Mouse (Mus musculus): ENCODE data around the gene Cdh4. TPM values are rescaled to one million over a fixed set of nuclear protein-coding genes. Genes with fewer than 3 reads are reported as not detected.

Gene Cdh4
- total RNA-seq, 2 experiments from 2014 or later = 20.7 to 20.9 TPM

- DNase-seq (ENCODE audit: low spot score in 2 of 2) = no peak
Observed at GRCm38 (mm10) chr2:179779266-179779665, 337.0 kb downstream of the Cdh4 start.

- no peak for DNase-seq (ENCODE audit: low spot score in 2 of 2)
Observed at GRCm38 (mm10) chr2:179780961-179781360, 338.7 kb downstream of the Cdh4 start.

- peak in 1 of 2 experiments; percentile 23 for DNase-seq (ENCODE audit: low spot score in 2 of 2)
Observed at GRCm38 (mm10) chr2:179787256-179787655, 345.0 kb downstream of the Cdh4 start.

- no peak for DNase-seq (ENCODE audit: low spot score in 2 of 2)
Observed at GRCm38 (mm10) chr2:179787797-179788196, 345.6 kb downstream of the Cdh4 start.

GRCm38 (mm10) chr2:179790684-179791083 lies 348.5 kb downstream of the Cdh4 start:
- no peak for DNase-seq (ENCODE audit: low spot score in 2 of 2)

- DNase-seq (ENCODE audit: low spot score in 2 of 2) = no peak
Observed at GRCm38 (mm10) chr2:179792426-179793133, 350.3 kb downstream of the Cdh4 start.

DNA sequence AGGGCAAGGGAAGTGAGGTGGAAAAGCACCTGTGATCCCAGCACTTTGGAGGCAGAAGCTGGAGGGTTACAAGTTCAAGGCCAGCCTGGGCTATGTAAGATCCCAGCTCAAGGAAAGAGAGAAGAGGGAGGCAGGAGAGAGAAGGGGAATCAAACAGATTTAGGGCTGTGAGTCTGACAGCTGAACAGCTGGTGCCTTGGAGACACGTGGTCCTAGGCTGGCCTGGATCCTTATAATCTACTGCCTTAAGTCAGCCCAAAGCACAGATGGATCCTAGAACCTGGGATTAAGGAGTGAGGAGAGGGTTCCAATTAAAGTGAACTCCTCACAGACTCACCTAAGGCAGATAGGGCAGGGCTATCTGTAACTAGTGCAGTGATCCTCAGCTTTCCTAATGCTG lies 352.1 kb downstream of the Cdh4 start:
- no peak for DNase-seq (ENCODE audit: low spot score in 2 of 2)

DNA sequence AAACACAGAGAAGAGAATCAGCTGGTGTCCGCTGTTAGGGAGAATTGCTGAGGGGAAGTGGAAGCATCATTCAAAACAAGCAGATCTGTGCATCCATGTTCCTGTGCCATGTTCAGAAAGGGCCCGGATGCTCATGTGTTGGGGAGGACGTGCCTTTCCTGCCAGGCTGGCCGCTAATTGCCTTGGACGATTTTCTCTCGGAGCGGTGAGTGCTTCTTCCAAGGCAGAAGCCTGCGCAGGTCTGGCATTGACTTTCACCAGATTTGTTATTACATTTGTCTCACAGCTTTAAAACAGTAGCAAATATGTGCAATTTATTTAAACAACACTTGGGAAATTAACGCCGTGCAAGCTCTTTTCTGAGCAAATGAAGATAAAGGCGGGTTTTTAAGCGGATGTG lies 353.2 kb downstream of the Cdh4 start:
- no peak for DNase-seq (ENCODE audit: low spot score in 2 of 2)

DNA sequence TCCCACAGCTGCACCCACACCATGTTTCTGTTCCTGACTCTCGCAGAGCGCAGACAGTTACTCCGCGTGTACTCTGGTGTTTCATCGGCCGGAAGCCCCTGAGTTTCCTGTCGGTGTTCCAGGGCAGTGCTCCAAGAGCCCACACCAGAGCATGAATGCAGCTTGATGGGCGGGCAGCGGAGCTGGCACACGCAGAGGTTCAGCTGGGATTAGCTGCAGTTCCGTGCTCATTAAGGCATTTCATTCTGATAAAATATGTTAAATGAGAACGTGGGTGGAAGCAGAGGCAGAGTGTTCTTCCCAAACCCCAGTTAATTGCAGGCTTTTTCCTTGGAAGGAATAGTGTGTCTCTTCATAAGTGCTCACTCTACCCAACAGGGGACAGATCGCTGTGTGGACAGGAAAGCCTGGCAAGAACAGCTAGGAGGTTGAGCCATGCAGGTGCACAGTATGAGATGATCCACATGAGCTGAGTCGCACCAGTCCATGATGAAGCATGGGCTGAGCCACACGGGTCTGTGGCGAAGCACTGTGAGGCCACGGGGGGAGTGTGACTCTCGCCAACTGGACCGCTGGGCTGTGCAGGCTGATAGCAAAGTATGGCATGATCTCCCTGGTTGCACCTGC lies 357.8 kb downstream of the Cdh4 start:
- DNase-seq (ENCODE audit: low spot score in 2 of 2) = peak; percentile 67 to 84

GRCm38 (mm10) chr2:179801042-179801441 lies 358.8 kb downstream of the Cdh4 start:
- DNase-seq (ENCODE audit: low spot score in 2 of 2) = no peak

DNA sequence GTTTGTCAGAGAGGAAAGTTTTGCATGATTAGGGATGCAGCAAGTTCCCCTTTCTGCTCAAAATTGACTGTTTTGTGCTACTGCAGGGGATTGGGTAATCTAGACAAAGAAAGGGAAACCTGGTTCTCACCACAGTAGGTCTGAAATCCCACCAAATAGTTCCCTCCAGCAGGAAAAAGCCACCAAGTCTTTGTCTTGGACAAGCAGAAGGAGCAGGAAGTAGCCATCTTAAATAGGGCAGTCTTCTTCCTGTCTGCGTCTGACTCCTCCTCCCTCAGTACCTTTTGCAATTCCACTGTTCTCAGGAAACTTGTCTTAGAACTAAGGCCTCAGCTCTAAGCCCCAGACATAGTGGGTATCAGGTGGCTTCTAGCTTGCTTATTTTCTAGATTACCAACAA lies 360.2 kb downstream of the Cdh4 start:
- no peak for DNase-seq (ENCODE audit: low spot score in 2 of 2)

DNA sequence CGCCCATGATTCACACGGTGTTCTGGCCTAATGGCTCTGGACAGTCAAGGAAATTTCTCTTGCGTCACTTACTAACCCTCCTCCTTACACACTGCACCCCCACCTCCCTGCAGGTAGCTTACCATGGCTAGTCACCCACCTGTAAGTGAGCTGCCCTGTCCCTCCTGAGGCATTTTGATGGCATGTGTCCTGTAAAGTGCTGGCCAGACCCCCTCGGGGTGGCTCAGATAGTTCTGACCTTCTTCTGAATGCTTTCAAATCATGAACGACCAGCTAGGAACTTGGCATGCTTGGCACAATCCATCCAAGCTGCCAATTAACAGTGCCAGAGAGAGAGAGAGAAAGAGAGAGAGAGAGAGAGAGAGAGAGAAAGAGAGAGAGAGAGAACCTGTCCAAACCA lies 368.9 kb downstream of the Cdh4 start:
- no peak for DNase-seq (ENCODE audit: low spot score in 2 of 2)

DNA sequence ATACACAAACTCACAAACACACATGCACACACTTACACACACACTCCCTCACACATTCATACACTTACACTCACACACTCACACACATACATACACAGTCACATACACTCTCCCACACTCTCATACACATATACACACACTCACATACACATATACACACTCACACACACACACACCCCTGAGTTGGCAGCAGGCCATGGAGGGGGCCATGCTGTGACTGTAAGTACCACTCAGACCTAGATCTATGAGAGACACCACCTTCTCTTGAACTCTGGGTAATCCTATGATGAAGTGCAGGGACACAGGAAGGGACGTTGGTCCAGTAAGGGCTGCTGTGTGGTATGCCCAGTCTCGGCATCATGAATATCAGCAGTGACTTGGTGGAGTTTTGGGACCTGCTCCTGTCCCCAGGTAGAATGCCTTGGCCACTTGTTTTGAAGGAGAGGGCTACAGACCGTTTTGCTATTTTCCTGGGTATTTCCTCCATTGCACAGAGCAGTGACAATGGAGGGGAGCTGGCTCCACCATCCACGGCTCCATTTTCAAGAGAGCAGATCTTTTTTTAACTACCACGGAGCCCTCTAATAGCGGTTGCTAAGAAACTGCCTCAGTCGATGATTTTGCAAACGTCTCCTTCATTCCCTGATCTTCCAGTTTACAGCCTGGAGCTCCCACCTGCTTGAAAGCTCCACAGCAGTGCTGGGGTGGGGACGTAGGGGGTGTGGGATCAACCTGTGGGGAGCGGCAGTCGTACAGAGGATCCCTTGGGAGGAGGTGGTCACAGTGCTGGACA lies 371.0 kb downstream of the Cdh4 start:
- no peak for DNase-seq (ENCODE audit: low spot score in 2 of 2)

- DNase-seq (ENCODE audit: low spot score in 2 of 2) = peak; percentile 66 to 76
Observed at GRCm38 (mm10) chr2:179824776-179825326, 382.6 kb downstream of the Cdh4 start.

GRCm38 (mm10) chr2:179828968-179829367 lies 386.7 kb downstream of the Cdh4 start:
- DNase-seq (ENCODE audit: low spot score in 2 of 2) = no peak

- no peak for DNase-seq (ENCODE audit: low spot score in 2 of 2)
Observed at GRCm38 (mm10) chr2:179829972-179830371, 387.7 kb downstream of the Cdh4 start.

DNA sequence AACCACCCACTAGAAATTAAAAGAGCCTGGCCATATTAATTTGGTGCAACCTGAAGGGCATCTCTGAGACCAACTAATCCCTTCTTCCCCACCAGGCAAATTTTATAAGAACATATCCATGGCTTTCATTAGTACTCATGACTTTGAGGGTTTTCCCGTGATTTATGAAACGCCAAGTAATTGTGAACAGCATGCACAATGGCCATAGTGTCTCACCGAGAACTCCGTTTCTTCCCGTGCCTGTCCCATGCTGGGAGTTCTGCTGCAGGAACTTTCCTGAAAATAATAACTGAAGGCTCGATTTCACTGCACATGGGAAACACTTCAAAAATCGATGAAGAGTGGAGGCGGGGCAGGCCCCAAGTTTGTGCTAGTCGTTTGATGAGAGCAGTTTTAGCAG lies 392.7 kb downstream of the Cdh4 start:
- DNase-seq (ENCODE audit: low spot score in 2 of 2) = no peak

DNA sequence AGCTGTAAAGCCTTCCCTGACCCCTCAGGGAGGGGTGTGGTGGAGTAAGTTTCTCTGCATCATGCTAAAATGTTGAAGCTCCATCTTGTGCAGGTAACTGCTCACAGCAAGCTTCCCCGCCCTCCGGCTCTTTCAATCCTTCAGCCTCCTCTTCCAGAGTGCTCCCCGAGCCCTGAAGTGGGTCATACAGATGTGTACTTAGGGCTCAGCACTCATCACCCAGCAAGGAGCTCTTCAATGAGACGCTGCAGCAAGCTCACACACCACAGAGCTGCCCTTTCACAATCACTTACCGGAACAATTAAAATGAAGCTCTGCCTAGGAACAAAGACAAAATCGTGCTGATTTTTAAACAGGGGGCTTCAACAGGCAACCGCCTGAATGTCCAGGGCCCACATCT lies 393.3 kb downstream of the Cdh4 start:
- DNase-seq (ENCODE audit: low spot score in 2 of 2) = no peak

- peak; percentile 50 to 69 for DNase-seq (ENCODE audit: low spot score in 2 of 2)
Observed at GRCm38 (mm10) chr2:179837186-179837585, 395.0 kb downstream of the Cdh4 start.

DNA sequence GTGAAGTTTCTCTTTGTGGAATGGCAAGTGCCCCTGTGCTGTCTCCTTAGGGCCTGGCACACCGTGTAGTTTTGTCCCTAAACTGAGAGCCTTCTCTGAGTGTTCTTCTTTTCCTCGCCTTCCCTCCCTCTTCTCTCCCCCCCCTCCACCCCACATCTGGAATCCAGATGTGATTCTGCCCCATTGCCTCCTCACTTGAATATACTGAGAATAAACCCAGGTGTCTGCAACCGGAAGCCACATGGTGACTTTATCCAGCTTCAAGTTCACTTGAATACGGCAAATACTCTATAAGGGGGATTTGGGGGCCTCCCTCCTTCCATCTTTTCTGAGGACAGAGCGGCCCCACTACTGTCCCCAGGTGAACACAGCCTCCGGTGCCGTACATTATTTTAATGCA lies 395.8 kb downstream of the Cdh4 start:
- no peak for DNase-seq (ENCODE audit: low spot score in 2 of 2)

- DNase-seq (ENCODE audit: low spot score in 2 of 2) = no peak
Observed at GRCm38 (mm10) chr2:179842610-179843389, 400.6 kb downstream of the Cdh4 start.
